Mouse (Mus musculus) liver, embryonic 11.5 days (tissue): ENCODE results near the gene Creg2. TPM values are rescaled to one million over a fixed set of nuclear protein-coding genes. Genes with fewer than 3 reads are reported as not detected.
"Not testable (repeated sequence)": the region's sequence is repeated elsewhere in the genome, so short reads cannot be mapped to it uniquely, and the experiment has no call there.

Experiments
- ATAC-seq: fragments of 200-750 bp; cut with Nextera tagmentation; replicated peaks from 2 replicates; pipeline ENCODE4 v1.8.0; 2017; ENCODE audit warnings: moderate number of reproducible peaks, mild to moderate bottlenecking, moderate TSS enrichment, moderate library complexity; ENCODE audit not compliant: low FRiP score
- DNase-seq: peaks from one replicate; pipeline ENCODE4 v3.0.0-alpha.2; 2017; ENCODE audit warnings: low spot score
- H3K27ac ChIP-seq: fragments of 300-500 bp; sonication (generic); 2 replicates; pipeline ENCODE4 v1.5.1; 2014; ENCODE audit warnings: mild to moderate bottlenecking, low read depth, low read length, control low read depth
- H3K27me3 ChIP-seq: fragments of 300-500 bp; sonication (generic); replicated peaks from 2 replicates; pipeline ENCODE4 v1.6.1; 2014; ENCODE audit warnings: low read length, mixed read lengths; ENCODE audit not compliant: control insufficient read depth, insufficient read depth
- H3K36me3 ChIP-seq: fragments of 300-500 bp; sonication (generic); 2 replicates; pipeline ENCODE4 v1.6.1; 2014; ENCODE audit warnings: mild to moderate bottlenecking, low read length, moderate library complexity, mixed read lengths; ENCODE audit not compliant: control insufficient read depth, insufficient read depth
- H3K4me1 ChIP-seq: fragments of 300-500 bp; sonication (generic); replicated peaks from 2 replicates; pipeline ENCODE4 v1.6.1; 2014; ENCODE audit warnings: low read length, mixed read lengths; ENCODE audit not compliant: control insufficient read depth, insufficient read depth
- H3K4me2 ChIP-seq: fragments of 300-500 bp; sonication (generic); 2 replicates; pipeline ENCODE4 v1.6.1; 2014; ENCODE audit warnings: mild to moderate bottlenecking, control low read depth, moderate library complexity
- H3K4me3 ChIP-seq: fragments of 300-500 bp; sonication (generic); 2 replicates; pipeline ENCODE4 v1.5.1; 2014; ENCODE audit warnings: low read depth, low read length, control low read depth
- H3K9ac ChIP-seq: fragments of 300-500 bp; sonication (generic); 2 replicates; pipeline ENCODE4 v1.6.1; 2014; ENCODE audit warnings: low read depth, low read length, control low read depth
- H3K9me3 ChIP-seq: fragments of 300-500 bp; sonication (generic); 2 replicates; pipeline ENCODE4 v1.6.1; 2016; ENCODE audit warnings: low read length, inconsistent platforms, mixed read lengths; ENCODE audit not compliant: control insufficient read depth
- WGBS: fragments of 180-500 bp; shearing (Covaris S2); extraction: QIAGEN DNeasy Blood & Tissue Kit; methylation state at CpG from one replicate; pipeline ENCODE4 v1.1.7; 2014; 5-methylcytosine and 5-hydroxymethylcytosine counted together
- polyA plus RNA-seq: library from polyadenylated mRNA; unstranded; fragments of >200 nt; fragmentation: Nextera tagmentation; extraction: Ambion mirVana; gene quantifications from 2 replicates; pipeline ENCODE4 v1.2.1, GENCODE M21; 2014

Gene Creg2
- polyA plus RNA-seq, 1 experiment from 2014 or later, result not detected

DNA sequence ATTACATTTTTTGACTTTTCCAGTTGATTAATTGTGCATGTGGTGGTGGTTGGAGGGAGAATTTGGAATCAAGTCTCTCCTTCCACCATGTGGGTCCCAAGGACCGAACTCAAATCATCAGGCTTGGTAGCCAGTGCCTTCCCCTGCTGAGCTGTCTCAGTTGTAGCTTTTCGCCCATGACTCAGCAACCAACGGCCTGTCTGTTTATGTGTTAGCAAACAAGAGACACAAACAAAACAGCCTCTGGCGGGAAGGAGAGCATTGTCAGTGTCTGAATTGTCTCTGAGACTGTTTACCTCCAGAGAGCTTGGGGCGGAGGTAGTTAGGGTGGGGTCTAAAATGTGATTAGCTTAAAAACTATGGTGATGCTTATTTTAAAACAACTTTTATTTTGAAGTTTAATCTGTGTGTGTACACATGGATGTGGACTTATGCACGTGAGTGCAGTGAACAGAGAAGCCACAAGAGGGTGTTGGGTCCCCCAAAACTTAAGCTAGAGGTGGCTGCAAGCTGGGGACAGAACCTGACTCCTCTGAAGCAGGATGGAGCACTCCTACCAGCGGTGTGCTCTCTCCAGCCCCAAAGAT, 12.9 kb upstream of the Creg2 start:
- H3K9me3 ChIP-seq, result no peaks in the 10 kb centered on the region
- H3K27me3 ChIP-seq, result no peaks in the 10 kb centered on the region
- no peak overlapping the region for H3K9ac ChIP-seq
- no peak overlapping the region for H3K27ac ChIP-seq
- ATAC-seq, result no peak
- H3K4me1 ChIP-seq, result no peaks in the 10 kb centered on the region
- WGBS, result 86% methylated on average over 7 of the region's 7 CpGs
- H3K4me3 ChIP-seq, result no peak overlapping the region
- no peak for DNase-seq
- H3K4me2 ChIP-seq, result no peak overlapping the region
- no peaks in the 10 kb centered on the region for H3K36me3 ChIP-seq

DNA sequence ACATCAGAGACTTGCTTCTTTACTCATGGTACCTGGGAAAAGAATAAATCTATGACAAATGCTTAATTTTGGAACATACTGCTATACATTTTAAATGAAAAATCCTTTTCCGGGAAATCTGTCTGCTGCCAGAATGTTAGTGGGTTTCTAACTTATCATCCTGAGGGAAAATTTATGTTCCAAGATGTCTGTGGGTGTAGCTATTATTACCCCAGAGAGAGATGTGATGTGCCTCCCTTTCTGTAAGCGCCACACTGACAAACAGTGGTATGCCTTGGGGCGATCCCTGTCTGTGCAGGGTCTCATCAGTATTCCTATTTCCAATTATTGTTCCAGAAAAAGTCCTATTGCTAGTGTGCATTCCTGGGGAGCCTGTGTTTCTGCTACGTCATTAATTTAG, 11.8 kb upstream of the Creg2 start:
- no peak overlapping the region for H3K4me3 ChIP-seq
- no peaks in the 10 kb centered on the region for H3K36me3 ChIP-seq
- no peak for DNase-seq
- H3K4me2 ChIP-seq, result no peak overlapping the region
- ATAC-seq, result no peak
- no peaks in the 10 kb centered on the region for H3K9me3 ChIP-seq
- no peaks in the 10 kb centered on the region for H3K27me3 ChIP-seq
- H3K27ac ChIP-seq, result no peak overlapping the region
- H3K9ac ChIP-seq, result no peak overlapping the region
- H3K4me1 ChIP-seq, result no peaks in the 10 kb centered on the region
- 80% methylated on average over 4 of the region's 4 CpGs for WGBS

- 79% methylated on average over 6 of the region's 6 CpGs for WGBS
- H3K4me3 ChIP-seq, result no peak overlapping the region
Observed at GRCm38 (mm10) chr1:39656976-39657529, 5.8 kb upstream of the Creg2 start.

GRCm38 (mm10) chr1:39654901-39655300, 3.6 kb upstream of the Creg2 start:
- H3K4me2 ChIP-seq, H3K4me1 ChIP-seq, H3K9ac ChIP-seq, H3K4me3 ChIP-seq, H3K27ac ChIP-seq, H3K9me3 ChIP-seq, H3K36me3 ChIP-seq, DNase-seq, ATAC-seq: not testable (repeated sequence)
- peaks cover 29% of the 10 kb centered on the region for H3K27me3 ChIP-seq
- WGBS, result 89% methylated on average over 18 of the region's 18 CpGs

More at GRCm38 (mm10) chr1:39656976-39657529, 5.8 kb upstream of the Creg2 start:
- H3K9ac ChIP-seq, result no peak overlapping the region
- no peaks in the 10 kb centered on the region for H3K9me3 ChIP-seq
- no peaks in the 10 kb centered on the region for H3K36me3 ChIP-seq
- H3K27ac ChIP-seq, result no peak overlapping the region
- DNase-seq (no peak), ATAC-seq (no peak)
- no peaks in the 10 kb centered on the region for H3K4me1 ChIP-seq
- H3K27me3 ChIP-seq, result peaks cover 8% of the 10 kb centered on the region
- no peak overlapping the region for H3K4me2 ChIP-seq

- H3K36me3 ChIP-seq, result no peaks in the 10 kb centered on the region
- no peak for DNase-seq
- H3K27me3 ChIP-seq, result peaks cover 46% of the 10 kb centered on the region
- H3K4me3 ChIP-seq, result no peak overlapping the region
- H3K4me2 ChIP-seq, result no peak overlapping the region
- no peaks in the 10 kb centered on the region for H3K9me3 ChIP-seq
- ATAC-seq, result no peak
- no peak overlapping the region for H3K9ac ChIP-seq
- 77% methylated on average over 4 of the region's 4 CpGs for WGBS
- no peak overlapping the region for H3K27ac ChIP-seq
- no peaks in the 10 kb centered on the region for H3K4me1 ChIP-seq
Observed at GRCm38 (mm10) chr1:39653028-39653427, 1.8 kb upstream of the Creg2 start.

DNA sequence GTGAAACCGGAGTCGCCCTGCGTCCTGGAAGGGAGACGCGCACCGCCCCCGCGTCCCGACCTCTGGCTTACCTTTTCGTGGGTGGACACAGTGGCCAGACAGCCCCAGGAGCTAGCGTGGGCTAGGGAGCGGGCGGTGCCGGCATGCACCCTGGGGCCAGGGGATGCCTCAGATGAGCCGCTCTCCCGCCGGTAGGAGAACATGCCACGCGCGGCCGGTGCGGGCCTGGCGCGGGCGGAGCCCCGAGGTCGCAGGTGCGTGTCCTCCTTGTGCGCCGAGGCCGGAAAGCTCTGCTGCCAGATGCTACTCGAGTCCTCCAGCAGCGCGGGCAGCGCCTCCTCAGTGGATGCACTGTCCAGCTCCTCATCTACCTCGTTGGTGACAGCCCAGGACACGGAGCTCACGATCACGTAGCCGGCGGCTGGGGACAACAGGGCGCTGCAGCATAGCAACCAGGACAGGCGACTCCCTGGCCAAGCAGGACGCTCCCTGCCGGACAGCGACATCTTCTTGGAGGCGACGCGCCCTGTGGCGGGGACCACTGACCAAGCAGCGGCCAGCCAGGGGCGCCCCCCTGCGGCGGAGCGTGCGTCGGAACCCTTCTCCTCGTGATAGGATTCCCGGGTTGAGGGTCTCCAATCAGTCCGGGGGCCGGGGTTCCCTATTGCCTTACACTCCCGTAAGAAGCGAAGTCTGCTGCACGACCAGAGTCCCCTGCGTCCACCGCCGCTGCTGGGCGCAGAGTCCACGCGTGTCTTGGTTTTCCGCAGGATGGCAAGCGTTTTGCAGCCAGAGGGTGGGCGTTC, 636 bp downstream of the Creg2 start:
- 2% methylated on average over 73 of the region's 73 CpGs for WGBS
- DNase-seq (peak; percentile 70), ATAC-seq (no peak)
- H3K4me1 ChIP-seq, result no peaks in the 10 kb centered on the region
- no peak overlapping the region for H3K27ac ChIP-seq
- no peaks in the 10 kb centered on the region for H3K9me3 ChIP-seq
- H3K27me3 ChIP-seq, result peaks cover 52% of the 10 kb centered on the region
- peak overlapping the region; percentile 50 for H3K4me3 ChIP-seq
- no peak overlapping the region for H3K9ac ChIP-seq
- H3K36me3 ChIP-seq, result no peaks in the 10 kb centered on the region
- H3K4me2 ChIP-seq, result peak overlapping the region; percentile 84

GRCm38 (mm10) chr1:39649691-39650434, 1.4 kb downstream of the Creg2 start:
- Histone ChIP-seq H3K9me3 (no peaks in the 10 kb centered on the region), H3K4me1 (no peaks in the 10 kb centered on the region), H3K27ac (no peak overlapping the region), H3K4me2 (peak overlapping the region; percentile 84), H3K9ac (no peak overlapping the region), H3K27me3 (peaks cover 52% of the 10 kb centered on the region), H3K4me3 (peak overlapping the region; percentile 50), H3K36me3 (no peaks in the 10 kb centered on the region)
- ATAC-seq (no peak), DNase-seq (no peak)
- WGBS, result 27% methylated on average over 17 of the region's 17 CpGs

DNA sequence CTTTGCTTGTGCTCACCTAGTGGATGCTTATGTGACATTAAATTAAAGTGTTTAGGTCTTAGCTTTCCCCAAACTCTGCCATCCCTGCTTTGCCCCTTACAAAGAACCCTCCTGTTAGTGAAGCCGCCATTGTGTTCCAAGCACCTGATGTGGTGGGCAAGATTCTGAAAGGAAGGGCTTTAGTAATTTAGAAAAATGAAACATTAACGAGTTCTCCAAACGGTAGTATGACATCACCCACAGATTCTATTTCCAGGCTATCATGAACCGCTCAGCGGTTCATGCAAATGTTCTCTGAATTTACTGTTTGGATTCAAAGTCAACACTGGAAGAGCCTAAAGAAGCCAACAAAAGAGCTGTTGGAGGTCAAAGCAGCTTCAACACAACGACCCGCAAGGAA, 2.7 kb downstream of the Creg2 start:
- Histone ChIP-seq H3K4me1 (no peaks in the 10 kb centered on the region), H3K4me3 (no peak overlapping the region), H3K9ac (no peak overlapping the region), H3K9me3 (no peaks in the 10 kb centered on the region), H3K4me2 (no peak overlapping the region), H3K27ac (no peak overlapping the region), H3K36me3 (no peaks in the 10 kb centered on the region), H3K27me3 (peaks cover 52% of the 10 kb centered on the region)
- ATAC-seq (no peak), DNase-seq (no peak)
- WGBS, result 83% methylated on average over 7 of the region's 7 CpGs
